In the genomic region with DNA sequence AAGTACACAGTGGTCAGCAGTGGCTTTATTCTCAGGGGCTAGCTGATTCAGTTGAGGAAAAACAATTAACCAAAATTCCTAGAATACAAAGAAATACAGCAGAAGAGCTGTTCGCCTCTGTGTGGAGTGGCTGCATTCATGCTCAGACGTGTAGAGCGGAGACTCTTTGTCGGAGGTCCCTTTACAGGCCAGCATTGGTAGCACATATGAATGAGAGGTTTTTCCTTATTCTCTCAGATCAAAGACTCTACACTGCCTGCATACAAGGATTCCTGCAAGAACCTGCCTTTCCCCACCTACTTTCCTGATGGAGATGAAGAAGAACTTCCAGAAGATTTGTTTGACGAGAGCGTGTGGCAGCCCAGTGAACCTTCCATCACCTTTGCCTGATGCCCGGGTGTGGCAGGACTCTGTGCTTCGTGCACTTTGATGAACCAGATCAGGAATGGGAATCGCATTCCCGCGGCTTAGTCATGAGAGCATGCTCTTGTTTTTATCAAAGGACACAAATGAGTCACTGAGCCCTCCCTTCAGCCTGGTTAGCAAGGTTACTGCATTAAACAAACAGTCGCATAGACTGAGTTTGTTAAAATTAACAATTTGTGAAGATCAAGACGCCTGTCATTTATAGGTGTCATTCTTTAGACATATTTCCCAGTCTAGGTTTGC, we compare ENCODE assay signal across 20 mouse cellular contexts. TPM values are rescaled to one million over a fixed set of nuclear protein-coding genes. Genes with fewer than 3 reads are reported as not detected.
DNase-seq lines count a peak whose midpoint lies in the region; ATAC-seq and TF ChIP-seq lines count a peak whose summit lies in the region.
"Had no signal": no experiment of that assay in that cellular context is flagged by ENCODE, and none has a peak within 500 bp of the region (broad histone marks: within the 10 kb centered on the region; RNA-seq: fewer than 3 reads in every experiment).

No protein-coding gene starts in this region.

- H3K27me3 ChIP-seq in stomach, postnatal 0 days (ENCODE audit: control insufficient read depth, insufficient read depth, low read length): no peaks in the 10 kb centered on the region
- H3K27me3 ChIP-seq: hindbrain, embryonic 13.5 days; limb, embryonic 15.5 days; liver, embryonic 15.5 days; lung, embryonic 15.5 days had no signal

- DNase-seq in urinary bladder, adult 18-20 months (ENCODE audit: low spot score in 2 of 2): peak; percentile 24 to 42
- DNase-seq in urinary bladder, postnatal 4 days (ENCODE audit: low spot score in 2 of 2): no peak
- DNase-seq in adrenal gland, adult (ENCODE audit: inconsistent age in 2 of 2, low spot score in 1 of 2): peak; percentile 79 to 86
- DNase-seq in adrenal gland, postnatal 25 days: peak; percentile 43
- DNase-seq in stomach, postnatal 0 days (ENCODE audit: low spot score): peak; percentile 20
- DNase-seq in left cerebral cortex, adult 11 months (ENCODE audit: low spot score): no peak
- DNase-seq: cerebellum, adult 11-12 months; cerebellum, postnatal 10 days; gastrocnemius, postnatal 25 days; kidney, adult 18-20 months; kidney, postnatal 4 days; lung, postnatal 4 days; thymus, postnatal 25 days had no signal

- 73% methylated on average over 13 of the region's 13 CpGs for WGBS in stomach, postnatal 0 days

- H3K4me2 ChIP-seq in stomach, postnatal 0 days (replicated peaks; ENCODE audit: low read depth): no peak overlapping the region
- H3K4me2 ChIP-seq: hindbrain, embryonic 13.5 days; limb, embryonic 15.5 days; liver, embryonic 15.5 days; lung, embryonic 15.5 days had no signal

- H3K4me1 ChIP-seq in stomach, postnatal 0 days (replicated peaks; ENCODE audit: control insufficient read depth, insufficient read depth): no peaks in the 10 kb centered on the region
- H3K4me1 ChIP-seq: hindbrain, embryonic 13.5 days; limb, embryonic 15.5 days; liver, embryonic 15.5 days; lung, embryonic 15.5 days had no signal

- no peak for TF ChIP-seq EP300 in stomach, postnatal 0 days (optimal IDR thresholded peaks at IDR 0.05)

- ATAC-seq in stomach, postnatal 0 days (ENCODE audit: low FRiP score, low TSS enrichment): peak; percentile 61
- no peak for ATAC-seq in inflammation-experienced regulatory T-cells, adult 6 months
- no peak for ATAC-seq in cerebellum, adult (ENCODE audit: insufficient number of reproducible peaks, low FRiP score, low TSS enrichment)

- TF ChIP-seq CTCF in stomach, postnatal 0 days (IDR thresholded peaks at IDR 0.05; ENCODE audit: low read depth): no peak

- H3K9ac ChIP-seq in stomach, postnatal 0 days (ENCODE audit: low read length): no peak overlapping the region
- H3K9ac ChIP-seq: hindbrain, embryonic 13.5 days; limb, embryonic 15.5 days; liver, embryonic 15.5 days; lung, embryonic 15.5 days had no signal

- no peak overlapping the region for H3K4me3 ChIP-seq in stomach, postnatal 0 days (ENCODE audit: low read depth, low read length)
- H3K4me3 ChIP-seq: hindbrain, embryonic 13.5 days; left cerebral cortex, adult 2 months; limb, embryonic 15.5 days; liver, embryonic 15.5 days; lung, embryonic 15.5 days had no signal

- H3K27ac ChIP-seq in stomach, postnatal 0 days (replicated peaks): no peak overlapping the region
- H3K27ac ChIP-seq: hindbrain, embryonic 13.5 days; left cerebral cortex, adult 2 months; limb, embryonic 15.5 days; liver, embryonic 15.5 days; lung, embryonic 15.5 days had no signal

- no peaks in the 10 kb centered on the region for H3K9me3 ChIP-seq in stomach, postnatal 0 days (ENCODE audit: control insufficient read depth, low read length)
- H3K9me3 ChIP-seq: hindbrain, embryonic 13.5 days; limb, embryonic 15.5 days; liver, embryonic 15.5 days; lung, embryonic 15.5 days had no signal

- peaks cover 2% of the 10 kb centered on the region; the same call in 1 of the 2 replicates for H3K36me3 ChIP-seq in stomach, postnatal 0 days (ENCODE audit: control insufficient read depth, insufficient read depth, low read length)

RNA-seq across cellular contexts. Expression of a gene that starts 23.9 kb away (rescaled TPM):
- total RNA-seq in adrenal gland, postnatal 25 days (2021): 75.9 and 78.0 TPM in 2 replicates
- 63.3 and 65.9 TPM in 2 replicates for polyA plus RNA-seq in stomach, postnatal 0 days (2015; fragmentation: Nextera tagmentation; extraction: Ambion mirVana)
- 10 to 100 TPM; 25.1 to 28.2 (median 27.8) TPM for polyA plus RNA-seq in inflammation-experienced regulatory T-cells, adult 6 months (2017; shearing (Covaris generic))

RNA-seq across cellular contexts. Expression of a gene that starts 54.7 kb away (rescaled TPM):
- total RNA-seq in adrenal gland, postnatal 25 days (2021): 14.5 and 19.6 TPM in 2 replicates
- polyA plus RNA-seq in stomach, postnatal 0 days (2015; fragmentation: Nextera tagmentation; extraction: Ambion mirVana): 17.7 and 21.0 TPM in 2 replicates
- polyA plus RNA-seq in inflammation-experienced regulatory T-cells, adult 6 months (2017; shearing (Covaris generic)): 10 to 100 TPM; 29.7 to 36.5 (median 30.3) TPM

Comparison
In these comparisons a context has a peak if more than half of its experiments do, and no peak if none do; other contexts are left out.
1. DNase-seq: peak in urinary bladder, adult 18-20 months (2 of 2), adrenal gland, adult (2 of 2), adrenal gland, postnatal 25 days (single experiment) and stomach, postnatal 0 days (single experiment); none in urinary bladder, postnatal 4 days (0 of 2) and left cerebral cortex, adult 11 months (single experiment).